Comparison of ENCODE assay signal across 9 mouse cellular contexts in genomic region chr6:65079139-65079538, GRCm38 (mm10). TPM values are rescaled to one million over a fixed set of nuclear protein-coding genes. Genes with fewer than 3 reads are reported as not detected.
A peak's percentile ranks its signal among the peaks of the same experiment; 100 is the strongest.
DNase-seq lines count a peak whose midpoint lies in the region; ATAC-seq and TF ChIP-seq lines count a peak whose summit lies in the region.
"Had no signal": no experiment of that assay in that cellular context is flagged by ENCODE, and none has a peak within 500 bp of the region (broad histone marks: within the 10 kb centered on the region; RNA-seq: fewer than 3 reads in every experiment).

No protein-coding gene starts in this region.

- H3K27ac ChIP-seq in gastrocnemius, adult 2 months = no peak overlapping the region
- no peak overlapping the region for H3K27ac ChIP-seq in midbrain, postnatal 0 days (ENCODE audit: low read depth, low read length)
- H3K27ac ChIP-seq in midbrain, embryonic 15.5 days = no peak overlapping the region
- no peak overlapping the region for H3K27ac ChIP-seq in stomach, postnatal 0 days (replicated peaks)

- intact Hi-C loops in gastrocnemius, adult 2 months (cut with DNase I) = no loop called here

- no peaks in the 10 kb centered on the region for H3K9me3 ChIP-seq in midbrain, postnatal 0 days (ENCODE audit: low read length)
- no peaks in the 10 kb centered on the region for H3K9me3 ChIP-seq in midbrain, embryonic 15.5 days
- no peaks in the 10 kb centered on the region for H3K9me3 ChIP-seq in stomach, postnatal 0 days (ENCODE audit: control insufficient read depth, low read length)

- H3K4me1 ChIP-seq in midbrain, postnatal 0 days (ENCODE audit: insufficient read depth, low read length) = no peaks in the 10 kb centered on the region
- H3K4me1 ChIP-seq in midbrain, embryonic 15.5 days = no peaks in the 10 kb centered on the region
- H3K4me1 ChIP-seq in stomach, postnatal 0 days (replicated peaks; ENCODE audit: control insufficient read depth, insufficient read depth) = no peaks in the 10 kb centered on the region

- no peak overlapping the region for H3K4me3 ChIP-seq in gastrocnemius, adult 2 months
- H3K4me3 ChIP-seq in midbrain, postnatal 0 days (ENCODE audit: low read depth, low read length) = no peak overlapping the region
- no peak overlapping the region for H3K4me3 ChIP-seq in midbrain, embryonic 15.5 days
- no peak overlapping the region for H3K4me3 ChIP-seq in stomach, postnatal 0 days (ENCODE audit: low read depth, low read length)
- H3K4me3 ChIP-seq: myocyte had no signal

- ATAC-seq in midbrain, postnatal 0 days (ENCODE audit: low FRiP score) = no peak
- ATAC-seq in midbrain, embryonic 15.5 days (replicated peaks) = no peak
- no peak for ATAC-seq in stomach, postnatal 0 days (ENCODE audit: low FRiP score, low TSS enrichment)

- H3K9ac ChIP-seq in midbrain, postnatal 0 days (replicated peaks; ENCODE audit: low read length, poor library complexity, severe bottlenecking) = no peak overlapping the region
- H3K9ac ChIP-seq in midbrain, embryonic 15.5 days = no peak overlapping the region
- H3K9ac ChIP-seq in stomach, postnatal 0 days (ENCODE audit: low read length) = no peak overlapping the region

- H3K36me3 ChIP-seq in midbrain, postnatal 0 days (ENCODE audit: insufficient read depth, low read length) = peaks cover 12% of the 10 kb centered on the region; the same call in 1 of the 2 replicates
- H3K36me3 ChIP-seq in midbrain, embryonic 15.5 days (replicated peaks) = peaks cover 6% of the 10 kb centered on the region; the same call in 1 of the 2 replicates
- H3K36me3 ChIP-seq in stomach, postnatal 0 days (ENCODE audit: control insufficient read depth, insufficient read depth, low read length) = peaks cover 7% of the 10 kb centered on the region; the same call in 1 of the 2 replicates

- H3K27me3 ChIP-seq in midbrain, postnatal 0 days (ENCODE audit: insufficient read depth, low read length) = no peaks in the 10 kb centered on the region
- no peaks in the 10 kb centered on the region for H3K27me3 ChIP-seq in midbrain, embryonic 15.5 days (replicated peaks)
- H3K27me3 ChIP-seq in stomach, postnatal 0 days (ENCODE audit: control insufficient read depth, insufficient read depth, low read length) = no peaks in the 10 kb centered on the region

- H3K4me2 ChIP-seq in midbrain, postnatal 0 days (ENCODE audit: low read depth, low read length, poor library complexity, severe bottlenecking) = no peak overlapping the region
- H3K4me2 ChIP-seq in midbrain, embryonic 15.5 days = no peak overlapping the region
- no peak overlapping the region for H3K4me2 ChIP-seq in stomach, postnatal 0 days (replicated peaks; ENCODE audit: low read depth)

- no peak for TF ChIP-seq EP300 in stomach, postnatal 0 days (optimal IDR thresholded peaks at IDR 0.05)

- TF ChIP-seq CTCF in gastrocnemius, adult 2 months (IDR thresholded peaks at IDR 0.05) = peak; percentile 43
- TF ChIP-seq CTCF in midbrain, postnatal 0 days (IDR thresholded peaks at IDR 0.05) = peak; percentile 74
- TF ChIP-seq CTCF in stomach, postnatal 0 days (IDR thresholded peaks at IDR 0.05; ENCODE audit: low read depth) = peak; percentile 66

- no peak for DNase-seq in gastrocnemius, adult 2 months
- DNase-seq in gastrocnemius, adult 8-10 months (ENCODE audit: low spot score in 2 of 2) = no peak
- peak; percentile 44 for DNase-seq in midbrain, postnatal 0 days (ENCODE audit: low spot score)
- peak; percentile 3 for DNase-seq in c-Kit-positive CD71-positive TER-119-positive erythroid progenitor cells, embryonic 14.5 days (ENCODE audit: low spot score)
- DNase-seq in stomach, postnatal 0 days (ENCODE audit: low spot score) = no peak
- DNase-seq in spleen, postnatal 4 days (ENCODE audit: low spot score in 2 of 2) = no peak
- DNase-seq in kidney, postnatal 14 days = no peak

- WGBS in midbrain, postnatal 0 days = 87% methylated on average over 1 of the region's 1 CpGs
- WGBS in midbrain, embryonic 15.5 days = 98% methylated on average over 1 of the region's 1 CpGs
- WGBS in stomach, postnatal 0 days = 72% methylated on average over 1 of the region's 1 CpGs

RNA-seq across cellular contexts. Expression of gene Smarcad1, which starts 36.8 kb away (rescaled TPM):
- 10 to 100 TPM; 10.2 to 11.6 TPM for total RNA-seq in gastrocnemius, adult 2 months (2021)
- 1 to 10 TPM; 5.8 to 9.8 (median 8.5) TPM for total RNA-seq in gastrocnemius, adult 8-10 months (2022)
- 47.8 and 60.3 TPM in 2 replicates for total RNA-seq in midbrain, postnatal 0 days (2014; rRNA removed)
- 28.7 and 39.2 TPM in 2 replicates for polyA plus RNA-seq in midbrain, postnatal 0 days (2015; fragmentation: Nextera tagmentation; extraction: Ambion mirVana)
- 64.1 and 71.4 TPM in 2 replicates for polyA plus RNA-seq in midbrain, embryonic 15.5 days (2015; fragmentation: Nextera tagmentation; extraction: Ambion mirVana)
- 28.4 and 35.2 TPM in 2 replicates for polyA plus RNA-seq in stomach, postnatal 0 days (2015; fragmentation: Nextera tagmentation; extraction: Ambion mirVana)

Comparison
In these comparisons a context has a peak if more than half of its experiments do, and no peak if none do; other contexts are left out.
1. DNase-seq: peak in midbrain, postnatal 0 days (single experiment) and c-Kit-positive CD71-positive TER-119-positive erythroid progenitor cells, embryonic 14.5 days (single experiment); none in gastrocnemius, adult 2 months (single experiment), gastrocnemius, adult 8-10 months (0 of 2), stomach, postnatal 0 days (single experiment), spleen, postnatal 4 days (0 of 2) and kidney, postnatal 14 days (single experiment).
2. Peak in every context shown above with its lines, with median percentiles within 50 percentile points of each other: CTCF ChIP-seq.